10 mouse cellular contexts compared by ENCODE assay signal in genomic region chr6:72513071-72513440, GRCm38 (mm10). TPM values are rescaled to one million over a fixed set of nuclear protein-coding genes. Genes with fewer than 3 reads are reported as not detected.
DNase-seq lines count a peak whose midpoint lies in the region; ATAC-seq lines count a peak whose summit lies in the region.
"Had no signal": no experiment of that assay in that cellular context is flagged by ENCODE, and none has a peak within 500 bp of the region (broad histone marks: within the 10 kb centered on the region; RNA-seq: fewer than 3 reads in every experiment).

No protein-coding gene starts in this region.

- peak overlapping the region; percentile 59 for H3K4me3 ChIP-seq in heart, embryonic 10.5 days
- H3K4me3 ChIP-seq in forebrain, embryonic 11.5 days (ENCODE audit: low read depth, low read length), result peak overlapping the region; percentile 29; the same call in 1 of the 2 replicates
- H3K4me3 ChIP-seq in liver, embryonic 12.5 days, result peak overlapping the region; percentile 57

- intact Hi-C loops in gastrocnemius, postnatal 36 days (cut with DNase I), result no loop called here

- no peak for DNase-seq in heart, embryonic 10.5 days (ENCODE audit: low spot score)
- no peak for DNase-seq in heart, adult 11 months
- peak; percentile 61 for DNase-seq in 3T3-L1 (ENCODE audit: low read depth, low spot score)
- DNase-seq in forebrain, embryonic 11.5 days (ENCODE audit: low spot score), result no peak
- DNase-seq in gastrocnemius, postnatal 36 days, result no peak

- no peaks in the 10 kb centered on the region for H3K27me3 ChIP-seq in heart, embryonic 10.5 days (ENCODE audit: insufficient read depth, poor library complexity, severe bottlenecking)
- H3K27me3 ChIP-seq in forebrain, embryonic 11.5 days (ENCODE audit: control insufficient read depth, insufficient read depth, low read length), result no peaks in the 10 kb centered on the region
- H3K27me3 ChIP-seq in liver, embryonic 12.5 days (replicated peaks), result no peaks in the 10 kb centered on the region
- H3K27me3 ChIP-seq: CH12.LX had no signal

- H3K36me3 ChIP-seq in heart, embryonic 10.5 days, result no peaks in the 10 kb centered on the region
- H3K36me3 ChIP-seq in forebrain, embryonic 11.5 days (ENCODE audit: control insufficient read depth, insufficient read depth, low read length), result no peaks in the 10 kb centered on the region
- no peaks in the 10 kb centered on the region for H3K36me3 ChIP-seq in liver, embryonic 12.5 days

- H3K4me1 ChIP-seq in heart, embryonic 10.5 days, result peaks cover 24% of the 10 kb centered on the region
- H3K4me1 ChIP-seq in forebrain, embryonic 11.5 days (replicated peaks; ENCODE audit: control insufficient read depth, insufficient read depth, low read length), result peaks cover 8% of the 10 kb centered on the region; the same call in 1 of the 2 replicates
- H3K4me1 ChIP-seq in liver, embryonic 12.5 days, result peaks cover 27% of the 10 kb centered on the region

- H3K4me2 ChIP-seq in forebrain, embryonic 11.5 days (ENCODE audit: low read depth, low read length, severe bottlenecking), result peak overlapping the region; percentile 61
- peak overlapping the region; percentile 85 for H3K4me2 ChIP-seq in liver, embryonic 12.5 days

- no peaks in the 10 kb centered on the region for H3K9me3 ChIP-seq in heart, embryonic 10.5 days
- H3K9me3 ChIP-seq in forebrain, embryonic 11.5 days (ENCODE audit: control insufficient read depth, low read length), result no peaks in the 10 kb centered on the region
- H3K9me3 ChIP-seq in liver, embryonic 12.5 days (replicated peaks), result no peaks in the 10 kb centered on the region

- 56% methylated on average over 7 of the region's 7 CpGs for WGBS in heart, embryonic 10.5 days
- 49% methylated on average over 7 of the region's 7 CpGs for WGBS in forebrain, embryonic 11.5 days
- 50% methylated on average over 7 of the region's 7 CpGs for WGBS in liver, embryonic 12.5 days (ENCODE audit: insufficient replicate concordance)

- H3K9ac ChIP-seq in forebrain, embryonic 11.5 days (ENCODE audit: low read length), result peak overlapping the region; percentile 71
- H3K9ac ChIP-seq in liver, embryonic 12.5 days, result peak overlapping the region; percentile 65

- ATAC-seq in forebrain, embryonic 11.5 days (replicated peaks; ENCODE audit: low FRiP score), result no peak; the same call in 1 of the 2 replicates
- no peak for ATAC-seq in liver, embryonic 12.5 days
- no peak for ATAC-seq in erythroid progenitor cell, adult 5-6 weeks (replicated peaks; ENCODE audit: low FRiP score, poor library complexity, severe bottlenecking)
- ATAC-seq in megakaryocyte-erythroid progenitor cell, adult 5-6 weeks (replicated peaks; ENCODE audit: low FRiP score, low TSS enrichment, poor library complexity, severe bottlenecking), result no peak

- H3K27ac ChIP-seq in heart, embryonic 10.5 days, result peak overlapping the region; percentile 98
- peak overlapping the region; percentile 63; the same call in 1 of the 2 replicates for H3K27ac ChIP-seq in forebrain, embryonic 11.5 days (ENCODE audit: low read depth, low read length)
- peak overlapping the region; percentile 78 for H3K27ac ChIP-seq in liver, embryonic 12.5 days

RNA-seq across cellular contexts. Expression of gene Sh2d6, which starts 8.5 kb away (rescaled TPM):
- 0.15 TPM in 1 of 2 replicates, not detected in the other for polyA plus RNA-seq in heart, embryonic 10.5 days (2016; fragmentation: Nextera tagmentation; extraction: Ambion mirVana)
- polyA plus RNA-seq in forebrain, embryonic 11.5 days (2014; fragmentation: Nextera tagmentation; extraction: Ambion mirVana), result 0.36 and 0.51 TPM in 2 replicates
- polyA plus RNA-seq in liver, embryonic 12.5 days (2016; fragmentation: Nextera tagmentation; extraction: Ambion mirVana), result not detected in 2 replicates
- not detected in 2 replicates for total RNA-seq in erythroid progenitor cell, adult 5-6 weeks (2015; ENCODE audit: low replicate concordance)
- not detected in 2 replicates for total RNA-seq in erythroid progenitor cell, adult 5-6 weeks (2017; ENCODE audit: low replicate concordance)
- total RNA-seq in gastrocnemius, postnatal 36 days (2021), result 1 to 10 TPM in 1 of 2 experiments, under 1 TPM in 1; 0.66 to 1.7 TPM
- total RNA-seq in megakaryocyte-erythroid progenitor cell, adult 5-6 weeks (2014; fragmentation: Nextera tagmentation), result not detected in 2 replicates
- total RNA-seq in megakaryocyte-erythroid progenitor cell, adult 5-6 weeks (2017), result not detected in 2 replicates
- total RNA-seq: common myeloid progenitor, adult 5-6 weeks had no signal

RNA-seq across cellular contexts. Expression of gene Capg, which starts 31.1 kb away (rescaled TPM):
- polyA plus RNA-seq in heart, embryonic 10.5 days (2016; fragmentation: Nextera tagmentation; extraction: Ambion mirVana), result 23.2 and 23.8 TPM in 2 replicates
- polyA plus RNA-seq in forebrain, embryonic 11.5 days (2014; fragmentation: Nextera tagmentation; extraction: Ambion mirVana), result 7.1 and 8.4 TPM in 2 replicates
- 18.5 and 19.7 TPM in 2 replicates for polyA plus RNA-seq in liver, embryonic 12.5 days (2016; fragmentation: Nextera tagmentation; extraction: Ambion mirVana)
- 9.0 and 15.5 TPM in 2 replicates for total RNA-seq in erythroid progenitor cell, adult 5-6 weeks (2015; ENCODE audit: low replicate concordance)
- total RNA-seq in erythroid progenitor cell, adult 5-6 weeks (2017; ENCODE audit: low replicate concordance), result 12.6 and 28.6 TPM in 2 replicates
- total RNA-seq in gastrocnemius, postnatal 36 days (2021), result 10 to 100 TPM in 1 of 2 experiments, 1 to 10 TPM in 1; 7.2 to 11.8 TPM
- 23.7 and 36.7 TPM in 2 replicates for total RNA-seq in megakaryocyte-erythroid progenitor cell, adult 5-6 weeks (2014; fragmentation: Nextera tagmentation)
- 37.9 and 39.3 TPM in 2 replicates for total RNA-seq in megakaryocyte-erythroid progenitor cell, adult 5-6 weeks (2017)
